Mouse (Mus musculus) bone marrow, adult 2 months (tissue): ENCODE data around the gene 4930452B06Rik. TPM values are rescaled to one million over a fixed set of nuclear protein-coding genes. Genes with fewer than 3 reads are reported as not detected.
"Not testable (repeated sequence)": the region's sequence is repeated elsewhere in the genome, so short reads cannot be mapped to it uniquely, and the experiment has no call there.

Source experiments
- H3K27ac ChIP-seq: fragments of 200-500 bp; 2 replicates; pipeline ENCODE4 v1.5.1; 2012; ENCODE audit warnings: low read depth, mild to moderate bottlenecking, control low read depth, inconsistent platforms, low read length; ENCODE audit not compliant: control insufficient read depth, poor library complexity, insufficient read depth
- H3K4me1 ChIP-seq: fragments of 200-500 bp; 2 replicates; pipeline ENCODE4 v1.6.1; 2011; ENCODE audit warnings: low read length; ENCODE audit not compliant: control insufficient read depth, insufficient read depth
- H3K4me3 ChIP-seq: fragments of 200-500 bp; replicated peaks from 2 replicates; pipeline ENCODE3; 2011; ENCODE audit warnings: mild to moderate bottlenecking, low read depth, low read length, control low read depth; ENCODE audit not compliant: control insufficient read depth
- CTCF ChIP-seq: fragments of 200-500 bp; IDR thresholded peaks from 2 replicates; pipeline ENCODE4 v1.5.1; 2011; ENCODE audit warnings: low read length, control low read depth; ENCODE audit not compliant: control insufficient read depth, insufficient read depth
- POLR2A ChIP-seq: fragments of 200-500 bp; IDR thresholded peaks from 2 replicates; pipeline ENCODE4 v1.6.1; 2011; ENCODE audit warnings: low read depth, mild to moderate bottlenecking, control low read depth, low read length, borderline replicate concordance; ENCODE audit not compliant: control insufficient read depth
- WGBS: fragments of 180-500 bp; shearing (Covaris S2); methylation state at CpG from one replicate; pipeline ENCODE4 v1.1.7; 2018; 5-methylcytosine and 5-hydroxymethylcytosine counted together
- polyA plus RNA-seq: library from polyadenylated mRNA; stranded (reverse); fragments of >200 nt; gene quantifications from 2 replicates; pipeline ENCODE4 v1.2.4, GENCODE M21; 2011; ENCODE audit warnings: low replicate concordance; ENCODE audit not compliant: missing spikeins, insufficient read depth, insufficient read length

4930452B06Rik gene
- polyA plus RNA-seq, 1 experiment: not detected

- WGBS: 62% methylated on average over 4 of the region's 4 CpGs
- no peak overlapping the region for H3K4me3 ChIP-seq
- no peak for TF ChIP-seq POLR2A
- no peak for TF ChIP-seq CTCF
- no peak overlapping the region for H3K27ac ChIP-seq
- H3K4me1 ChIP-seq: no peaks in the 10 kb centered on the region
Observed at GRCm38 (mm10) chr14:8627481-8627880, 38.6 kb downstream of the 4930452B06Rik start.

DNA sequence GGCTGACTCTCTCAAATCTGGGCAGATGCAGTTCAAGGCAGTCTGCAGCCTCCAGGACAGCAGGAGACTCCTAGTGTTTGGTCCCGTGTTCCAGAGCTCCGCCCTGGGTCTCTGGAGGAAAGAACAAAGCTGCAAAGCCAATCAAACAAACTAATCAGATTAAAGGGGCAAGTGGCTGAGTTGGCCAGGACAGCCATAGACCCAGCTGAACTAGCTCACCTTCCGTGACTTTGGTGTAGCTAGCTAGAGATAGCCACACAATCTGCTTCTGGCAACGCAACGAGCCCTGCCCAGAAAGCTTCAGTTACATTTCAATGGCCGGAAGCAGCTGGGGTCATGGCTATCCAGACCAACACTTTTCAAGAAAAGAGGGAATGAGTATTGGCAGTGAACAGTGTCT is 44.9 kb downstream of the 4930452B06Rik start:
- H3K27ac ChIP-seq: no peak overlapping the region
- whole genome bisulfite sequencing: 55% methylated on average over 6 of the region's 6 CpGs
- TF ChIP-seq POLR2A (no peak), CTCF (no peak)
- H3K4me3 ChIP-seq: no peak overlapping the region
- H3K4me1 ChIP-seq: no peaks in the 10 kb centered on the region

GRCm38 (mm10) chr14:8620580-8620979 is 45.5 kb downstream of the 4930452B06Rik start:
- Histone ChIP-seq H3K4me3 (no peak overlapping the region), H3K27ac (no peak overlapping the region), H3K4me1 (no peaks in the 10 kb centered on the region)
- 46% methylated on average over 5 of the region's 5 CpGs for WGBS
- no peak for TF ChIP-seq CTCF
- TF ChIP-seq POLR2A: no peak

- H3K27ac ChIP-seq: no peak overlapping the region
- WGBS: 41% methylated on average over 7 of the region's 7 CpGs
Observed at GRCm38 (mm10) chr14:8615636-8616035, 50.4 kb downstream of the 4930452B06Rik start.

DNA sequence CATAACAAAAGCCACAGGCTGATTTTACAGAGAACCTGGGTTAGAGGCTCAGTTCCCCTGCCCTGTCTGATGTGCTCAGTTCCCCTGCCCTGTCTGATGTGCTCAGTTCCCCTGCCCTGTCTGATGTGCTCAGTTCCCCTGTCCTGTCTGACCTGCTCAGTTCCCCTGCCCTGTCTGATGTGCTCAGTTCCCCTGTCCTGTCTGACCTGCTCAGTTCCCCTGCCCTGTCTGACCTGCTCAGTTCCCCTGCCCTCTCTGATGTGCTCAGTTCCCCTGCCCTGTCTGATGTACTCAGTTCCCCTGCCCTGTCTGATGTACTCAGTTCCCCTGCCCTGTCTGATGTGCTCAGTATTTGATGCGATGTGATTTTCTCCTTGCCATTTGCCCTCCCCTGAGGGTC is 51.6 kb downstream of the 4930452B06Rik start:
- not testable (repeated sequence) for H3K4me3 ChIP-seq, H3K4me1 ChIP-seq, H3K27ac ChIP-seq
- 88% methylated on average over 1 of the region's 1 CpGs for WGBS

More at GRCm38 (mm10) chr14:8615636-8616035, 50.4 kb downstream of the 4930452B06Rik start:
- no peaks in the 10 kb centered on the region for H3K4me1 ChIP-seq
- TF ChIP-seq CTCF (no peak), POLR2A (no peak)
- H3K4me3 ChIP-seq: no peak overlapping the region

DNA sequence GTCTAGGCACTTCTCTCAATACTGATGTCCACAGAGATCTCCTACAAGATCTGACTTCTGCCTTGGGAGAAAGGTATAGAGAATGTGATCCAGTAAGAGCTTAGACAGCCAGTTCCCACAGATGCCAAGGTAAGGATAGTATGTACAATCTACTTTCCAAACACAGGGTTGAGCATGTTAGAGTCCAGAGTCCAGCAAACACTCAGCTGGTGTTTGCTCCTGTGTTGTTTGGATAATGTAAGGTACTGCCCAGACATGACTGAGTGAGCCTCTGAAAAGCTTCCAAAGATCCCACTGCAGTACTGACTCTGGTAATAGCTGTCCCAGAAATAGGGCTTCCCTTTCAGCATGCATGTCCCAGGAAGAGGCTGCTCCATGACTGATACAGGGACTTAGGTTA is 54.0 kb downstream of the 4930452B06Rik start:
- no peaks in the 10 kb centered on the region for H3K4me1 ChIP-seq
- no peak overlapping the region for H3K4me3 ChIP-seq
- TF ChIP-seq POLR2A (no peak), CTCF (no peak)
- no peak overlapping the region for H3K27ac ChIP-seq

DNA sequence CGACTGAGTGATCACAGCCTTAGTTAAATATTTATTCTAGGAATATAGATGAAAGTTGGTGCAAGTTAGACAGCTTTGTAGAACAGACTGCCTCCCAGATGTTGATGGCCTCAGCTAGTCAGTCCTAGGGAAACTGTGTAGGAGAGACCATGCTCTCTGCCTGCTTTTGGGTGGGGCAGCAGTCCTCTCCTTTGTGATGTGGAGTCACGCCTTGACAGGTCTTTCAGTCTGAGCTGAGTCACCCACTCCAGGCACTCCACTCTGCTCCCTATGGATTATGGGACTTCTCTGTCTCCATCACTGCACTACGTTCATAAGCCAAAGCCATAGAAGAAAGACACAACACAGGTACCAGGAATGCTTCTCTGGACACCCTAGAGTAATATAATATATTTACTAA is 55.9 kb downstream of the 4930452B06Rik start:
- TF ChIP-seq POLR2A (no peak), CTCF (no peak)
- Histone ChIP-seq H3K4me1 (no peaks in the 10 kb centered on the region), H3K27ac (no peak overlapping the region), H3K4me3 (no peak overlapping the region)
- WGBS: 72% methylated on average over 3 of the region's 3 CpGs

GRCm38 (mm10) chr14:8608559-8609171 is 57.4 kb downstream of the 4930452B06Rik start:
- no peak overlapping the region for H3K4me3 ChIP-seq
- H3K4me1 ChIP-seq: no peaks in the 10 kb centered on the region
- peak; percentile 62 for TF ChIP-seq CTCF
- TF ChIP-seq POLR2A: no peak
- 10% methylated on average over 3 of the region's 3 CpGs for WGBS
- H3K27ac ChIP-seq: no peak overlapping the region

DNA sequence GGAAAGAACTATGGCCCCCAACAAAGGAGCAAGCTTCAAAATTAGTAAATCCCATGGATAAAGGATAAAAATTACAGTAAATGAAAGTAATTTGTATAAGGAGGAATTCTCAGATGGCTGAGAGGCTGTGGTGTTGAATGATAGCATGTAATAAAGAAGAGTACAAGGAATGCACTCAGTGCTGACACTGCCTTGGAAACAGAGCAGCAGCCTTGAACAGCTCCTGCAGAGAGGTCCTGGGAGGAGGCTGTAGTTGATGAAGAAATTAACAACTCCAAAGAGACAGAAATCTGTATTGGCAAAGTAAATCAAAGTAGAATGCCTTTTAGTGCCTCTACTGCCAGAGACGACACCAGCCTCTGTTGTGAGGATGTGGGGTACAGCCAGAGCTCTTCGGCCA is 61.1 kb downstream of the 4930452B06Rik start:
- Histone ChIP-seq H3K27ac (no peak overlapping the region), H3K4me1 (no peaks in the 10 kb centered on the region), H3K4me3 (no peak overlapping the region)
- WGBS: 83% methylated on average over 2 of the region's 2 CpGs
- TF ChIP-seq POLR2A (no peak), CTCF (no peak)
